Mouse (Mus musculus) intestine, postnatal 0 days (tissue): Measurements from ENCODE around the gene Neil1. TPM values are rescaled to one million over a fixed set of nuclear protein-coding genes. Genes with fewer than 3 reads are reported as not detected.

Source experiments
- ATAC-seq: fragments of 200-750 bp; cut with Nextera tagmentation; 2 replicates; pipeline ENCODE4 v1.8.0; 2017; ENCODE audit warnings: mild to moderate bottlenecking, moderate TSS enrichment, moderate library complexity
- H3K27ac ChIP-seq: fragments of 300-500 bp; sonication (generic); 2 replicates; pipeline ENCODE4 v1.5.1; 2014; ENCODE audit warnings: mild to moderate bottlenecking, low read depth, low read length, moderate library complexity
- H3K27me3 ChIP-seq: fragments of 300-500 bp; sonication (generic); replicated peaks from 2 replicates; pipeline ENCODE4 v1.6.1; 2014; ENCODE audit warnings: low read length, mixed read lengths; ENCODE audit not compliant: control insufficient read depth, insufficient read depth
- H3K36me3 ChIP-seq: fragments of 300-500 bp; sonication (generic); 2 replicates; pipeline ENCODE4 v1.6.1; 2014; ENCODE audit warnings: mild to moderate bottlenecking, moderate library complexity; ENCODE audit not compliant: control insufficient read depth, insufficient read depth
- H3K4me1 ChIP-seq: fragments of 300-500 bp; sonication (generic); replicated peaks from 2 replicates; pipeline ENCODE4 v1.6.1; 2014; ENCODE audit warnings: antibody characterized with exemption, low read length, mixed read lengths; ENCODE audit not compliant: control insufficient read depth, insufficient read depth
- H3K4me2 ChIP-seq: fragments of 300-500 bp; sonication (generic); replicated peaks from 2 replicates; pipeline ENCODE4 v1.6.1; 2014; ENCODE audit warnings: low read depth, mild to moderate bottlenecking, moderate library complexity
- H3K4me3 ChIP-seq: fragments of 300-500 bp; sonication (generic); 2 replicates; pipeline ENCODE4 v1.5.1; 2014; ENCODE audit warnings: low read depth, low read length
- H3K9ac ChIP-seq: fragments of 300-500 bp; sonication (generic); 2 replicates; pipeline ENCODE4 v1.6.1; 2014; ENCODE audit warnings: mild to moderate bottlenecking, low read depth, low read length
- H3K9me3 ChIP-seq: fragments of 300-500 bp; sonication (generic); 2 replicates; pipeline ENCODE4 v1.6.1; 2016; ENCODE audit warnings: mixed run types; ENCODE audit not compliant: control insufficient read depth
- CTCF ChIP-seq: sonication (generic); IDR thresholded peaks from 2 replicates; pipeline ENCODE4 v1.5.1; 2016; ENCODE audit warnings: low read depth, mild to moderate bottlenecking, control low read depth, antibody characterized with exemption, moderate library complexity
- WGBS: fragments of 180-500 bp; shearing (Covaris S2); extraction: QIAGEN DNeasy Blood & Tissue Kit; methylation state at CpG from one replicate; pipeline ENCODE4 v1.1.7; 2014; 5-methylcytosine and 5-hydroxymethylcytosine counted together
- polyA plus RNA-seq: library from polyadenylated mRNA; unstranded; fragments of >200 nt; fragmentation: Nextera tagmentation; extraction: Ambion mirVana; gene quantifications from 2 replicates; pipeline ENCODE4 v1.2.1, GENCODE M21; 2015

Neil1 gene
- polyA plus RNA-seq, 1 experiment from 2014 or later = 4.2 TPM

- Histone ChIP-seq H3K4me3 (no peak overlapping the region), H3K27ac (no peak overlapping the region), H3K9me3 (no peaks in the 10 kb centered on the region), H3K27me3 (no peaks in the 10 kb centered on the region), H3K9ac (no peak overlapping the region), H3K4me1 (no peaks in the 10 kb centered on the region), H3K4me2 (no peak overlapping the region), H3K36me3 (no peaks in the 10 kb centered on the region)
- TF ChIP-seq CTCF = peak; percentile 90
- WGBS = 14% methylated on average over 3 of the region's 3 CpGs
- ATAC-seq = 0 out of 2 replicates have a peak, but pooled peaks have one; percentile 31
These were observed 14.4 kb upstream of the Neil1 start for GRCm38 (mm10) chr9:57162496-57162895.

- ATAC-seq = 0 out of 2 replicates have a peak, but pooled peaks have one; percentile 1
- WGBS = 37% methylated on average over 11 of the region's 11 CpGs
- Histone ChIP-seq H3K4me2 (peak overlapping the region; percentile 97), H3K4me3 (peak overlapping the region; percentile 84), H3K27ac (no peak overlapping the region), H3K4me1 (no peaks in the 10 kb centered on the region), H3K9me3 (no peaks in the 10 kb centered on the region), H3K9ac (peak overlapping the region; percentile 24; the same call in 1 of the 2 replicates), H3K36me3 (peaks cover 21% of the 10 kb centered on the region; the same call in 1 of the 2 replicates), H3K27me3 (no peaks in the 10 kb centered on the region)
- no peak for TF ChIP-seq CTCF
These were observed 10.4 kb upstream of the Neil1 start for GRCm38 (mm10) chr9:57158506-57158905.

- H3K27me3 ChIP-seq = no peaks in the 10 kb centered on the region
- H3K4me1 ChIP-seq = no peaks in the 10 kb centered on the region
- 0% methylated on average over 24 of the region's 24 CpGs for WGBS
- H3K36me3 ChIP-seq = peaks cover 21% of the 10 kb centered on the region; the same call in 1 of the 2 replicates
- peak; percentile 80 for ATAC-seq
- H3K9me3 ChIP-seq = no peaks in the 10 kb centered on the region
- TF ChIP-seq CTCF = peak; percentile 33; the same call in 1 of the 2 replicates
- H3K9ac ChIP-seq = peak within 1 kb of the TSS; percentile 71
- peak within 1 kb of the TSS; percentile 97 for H3K4me2 ChIP-seq
- peak within 1 kb of the TSS; percentile 84 for H3K4me3 ChIP-seq
- H3K27ac ChIP-seq = peak within 1 kb of the TSS; percentile 62
These were observed 9.9 kb upstream of the Neil1 start, which contains the start of gene Commd4 for GRCm38 (mm10) chr9:57158013-57158470. Gene Commd4, minus strand, starts transcription at chr9:57158331.

GRCm38 (mm10) chr9:57157499-57157898 lies 9.4 kb upstream of the Neil1 start:
- no peak for TF ChIP-seq CTCF
- Histone ChIP-seq H3K4me3 (peak overlapping the region; percentile 84), H3K4me2 (peak overlapping the region; percentile 97), H3K27me3 (no peaks in the 10 kb centered on the region), H3K9me3 (no peaks in the 10 kb centered on the region), H3K36me3 (peaks cover 21% of the 10 kb centered on the region; the same call in 1 of the 2 replicates), H3K27ac (no peak overlapping the region), H3K9ac (peak overlapping the region; percentile 71), H3K4me1 (no peaks in the 10 kb centered on the region)
- WGBS = 30% methylated on average over 13 of the region's 13 CpGs
- ATAC-seq = no peak

DNA sequence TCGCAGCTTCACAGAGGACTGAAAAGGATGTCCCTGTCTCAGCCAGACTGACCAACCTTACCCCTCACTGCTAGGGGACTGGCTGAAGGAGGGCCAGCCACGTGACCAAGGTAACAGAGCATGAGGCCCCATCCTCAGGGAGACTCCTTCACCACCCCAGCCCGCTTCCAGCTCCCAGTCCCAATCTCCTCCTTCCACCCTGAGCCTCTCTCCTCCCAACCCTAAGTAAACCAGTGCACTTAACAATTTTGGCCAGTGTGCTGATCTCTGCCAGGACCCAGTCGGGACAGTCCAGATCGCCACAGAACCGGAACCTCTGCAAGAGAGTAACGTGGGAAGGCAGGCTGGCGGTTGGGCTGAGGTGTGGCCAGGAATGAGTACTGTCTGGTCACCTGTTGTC lies 8.7 kb upstream of the Neil1 start:
- H3K4me3 ChIP-seq = no peak overlapping the region
- H3K27me3 ChIP-seq = no peaks in the 10 kb centered on the region
- peaks cover 21% of the 10 kb centered on the region; the same call in 1 of the 2 replicates for H3K36me3 ChIP-seq
- H3K9ac ChIP-seq = no peak overlapping the region
- H3K9me3 ChIP-seq = no peaks in the 10 kb centered on the region
- no peaks in the 10 kb centered on the region for H3K4me1 ChIP-seq
- 89% methylated on average over 8 of the region's 8 CpGs for WGBS
- TF ChIP-seq CTCF = no peak
- H3K27ac ChIP-seq = no peak overlapping the region
- peak overlapping the region; percentile 97 for H3K4me2 ChIP-seq
- ATAC-seq = no peak

DNA sequence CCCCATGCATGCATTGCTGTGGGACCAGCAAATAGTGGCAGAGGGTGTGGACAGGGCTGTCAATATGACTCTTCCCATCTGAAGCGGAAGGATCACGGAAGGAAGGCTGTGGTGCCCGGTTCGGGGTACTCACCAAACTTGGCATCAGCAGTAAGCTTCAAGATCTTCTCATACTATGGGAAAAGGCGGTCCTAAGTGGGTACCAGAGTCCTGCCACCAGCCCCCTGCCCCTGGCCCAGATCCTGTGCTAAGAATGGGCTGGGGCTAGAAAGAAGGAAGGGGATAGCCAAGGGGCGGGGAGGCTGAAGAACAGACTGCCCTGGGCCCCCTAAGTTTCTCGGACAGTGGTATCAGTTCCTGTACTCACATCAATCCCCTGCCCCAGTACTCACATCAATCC lies 8.3 kb upstream of the Neil1 start:
- no peak for ATAC-seq
- no peak overlapping the region for H3K9ac ChIP-seq
- H3K27me3 ChIP-seq = no peaks in the 10 kb centered on the region
- H3K4me2 ChIP-seq = no peak overlapping the region
- peaks cover 21% of the 10 kb centered on the region; the same call in 1 of the 2 replicates for H3K36me3 ChIP-seq
- no peaks in the 10 kb centered on the region for H3K4me1 ChIP-seq
- no peak overlapping the region for H3K4me3 ChIP-seq
- 94% methylated on average over 7 of the region's 7 CpGs for WGBS
- no peaks in the 10 kb centered on the region for H3K9me3 ChIP-seq
- H3K27ac ChIP-seq = no peak overlapping the region
- TF ChIP-seq CTCF = no peak
